Mouse (Mus musculus): ENCODE data around the gene Mrps6. TPM values are rescaled to one million over a fixed set of nuclear protein-coding genes. Genes with fewer than 3 reads are reported as not detected.

The Mrps6 gene
- total RNA-seq, 2 experiments from 2014 or later, result 18.2 to 20.8 TPM

Other genes with a start within 250 kb of the Mrps6 start
- not detected for gene Gm49711, start within 50 bp of the Mrps6 start, total RNA-seq (2021)
- gene Slc5a3, start 52 bp downstream of the Mrps6 start, total RNA-seq (2021), result 1 to 10 TPM; 5.6 to 5.9 TPM
- gene Kcne2, start 234.1 kb downstream of the Mrps6 start, total RNA-seq (2021), result not detected
- 10 to 100 TPM; 59.4 to 63.3 TPM for gene Smim11, start 243.0 kb downstream of the Mrps6 start, total RNA-seq (2021)

All from gastrocnemius, postnatal 25 days (tissue).